Mouse (Mus musculus) left cerebral cortex, adult 18-20 months (tissue): ENCODE results near the gene Eif4g1. TPM values are rescaled to one million over a fixed set of nuclear protein-coding genes. Genes with fewer than 3 reads are reported as not detected.
A peak's percentile ranks its signal among the peaks of the same experiment; 100 is the strongest.

Experiments
- DNase-seq, 2 experiments: peaks; one replicate each; pipeline ENCODE4 v3.0.0; 2021 to 2022; ENCODE audit warnings: low spot score in 2 of 2, mixed read lengths in 1 of 2
- total RNA-seq, 2 experiments: library from RNA; stranded (reverse); gene quantifications; 2 replicates each; pipeline ENCODE4 v1.2.3; 2021

Gene Eif4g1
- total RNA-seq, 2 experiments from 2014 or later, result 262 to 265 TPM

GRCm38 (mm10) chr16:20723247-20723646, 55.1 kb downstream of the Eif4g1 start:
- no peak for DNase-seq

GRCm38 (mm10) chr16:20724338-20724748, 56.2 kb downstream of the Eif4g1 start:
- DNase-seq, result peak in 1 of 2 experiments; percentile 34

GRCm38 (mm10) chr16:20725321-20725720, 57.2 kb downstream of the Eif4g1 start:
- no peak for DNase-seq

GRCm38 (mm10) chr16:20725750-20726149, 57.6 kb downstream of the Eif4g1 start:
- no peak for DNase-seq

GRCm38 (mm10) chr16:20726384-20726783, 58.3 kb downstream of the Eif4g1 start:
- DNase-seq, result no peak

- no peak for DNase-seq
Measured at GRCm38 (mm10) chr16:20730293-20730711, 62.2 kb downstream of the Eif4g1 start.

GRCm38 (mm10) chr16:20731688-20732087, 63.6 kb downstream of the Eif4g1 start:
- peak; percentile 49 to 57 for DNase-seq

- DNase-seq, result peak in 1 of 2 experiments; percentile 24
Measured at GRCm38 (mm10) chr16:20732251-20732924, 64.3 kb downstream of the Eif4g1 start.

GRCm38 (mm10) chr16:20732925-20733730, 65.0 kb downstream of the Eif4g1 start, which contains the start of gene Chrd:
TSS of gene Chrd (plus strand) at chr16:20733127.
- DNase-seq, result peak; percentile 56 to 77

GRCm38 (mm10) chr16:20733731-20734730, 65.9 kb downstream of the Eif4g1 start, which contains the start of gene Thpo:
TSS of gene Thpo (minus strand) at chr16:20734511.
- DNase-seq, result peak in 1 of 2 experiments; percentile 30

- no peak for DNase-seq
Measured at GRCm38 (mm10) chr16:20735651-20736050, 67.5 kb downstream of the Eif4g1 start.

GRCm38 (mm10) chr16:20736168-20736567, 68.1 kb downstream of the Eif4g1 start:
- no peak for DNase-seq

GRCm38 (mm10) chr16:20736823-20737222, 68.7 kb downstream of the Eif4g1 start:
- no peak for DNase-seq

GRCm38 (mm10) chr16:20739845-20740244, 71.7 kb downstream of the Eif4g1 start:
- DNase-seq, result no peak

Other genes starting within 250 kb of the Eif4g1 start
- 100 to 1,000 TPM; 208 to 216 TPM for gene Abcc5, start 241.9 kb upstream of the Eif4g1 start, total RNA-seq
- gene Eif2b5, start 169.5 kb upstream of the Eif4g1 start, total RNA-seq, result 10 to 100 TPM; 55.8 to 65.4 TPM
- 10 to 100 TPM; 57.0 to 57.5 TPM for gene Dvl3, start 151.3 kb upstream of the Eif4g1 start, total RNA-seq
- gene Ap2m1, start 132.8 kb upstream of the Eif4g1 start, total RNA-seq, result 100 to 1,000 TPM; 826 to 873 TPM
- gene Abcf3, start 119.7 kb upstream of the Eif4g1 start, total RNA-seq, result 100 to 1,000 TPM; 100 to 120 TPM
- 10 to 100 TPM; 50.1 to 62.9 TPM for gene Vwa5b2, start 78.8 kb upstream of the Eif4g1 start, total RNA-seq
- gene Eef1akmt4, start 56.7 kb upstream of the Eif4g1 start, total RNA-seq, result 1 to 10 TPM; 1.9 to 2.9 TPM
- not detected for gene Gm49333, start 56.7 kb upstream of the Eif4g1 start, total RNA-seq
- 10 to 100 TPM; 11.7 to 13.4 TPM for gene Alg3, start 56.6 kb upstream of the Eif4g1 start, total RNA-seq
- gene Camk2n2, start 47.0 kb upstream of the Eif4g1 start, total RNA-seq, result 100 to 1,000 TPM; 189 to 201 TPM
- gene Ece2, start 38.5 kb upstream of the Eif4g1 start, total RNA-seq, result 10 to 100 TPM; 23.7 to 27.6 TPM
- gene Psmd2, start 16.7 kb upstream of the Eif4g1 start, total RNA-seq, result 100 to 1,000 TPM; 223 to 226 TPM
- gene Fam131a, start 24.9 kb downstream of the Eif4g1 start, total RNA-seq, result 100 to 1,000 TPM; 320 to 327 TPM
- gene Polr2h, start 49.4 kb downstream of the Eif4g1 start, total RNA-seq, result 10 to 100 TPM; 27.6 to 30.2 TPM
- 10 to 100 TPM; 54.8 to 67.2 TPM for gene Clcn2, start 49.4 kb downstream of the Eif4g1 start, total RNA-seq
- gene Chrd, start 64.8 kb downstream of the Eif4g1 start, total RNA-seq, result 10 to 100 TPM; 39.9 to 47.0 TPM
- gene Thpo, start 66.2 kb downstream of the Eif4g1 start, total RNA-seq, result 1 to 10 TPM; 3.7 to 6.0 TPM